Mouse (Mus musculus) thymus, postnatal 0 days (tissue): ENCODE data around the gene Prokr1. TPM values are rescaled to one million over a fixed set of nuclear protein-coding genes. Genes with fewer than 3 reads are reported as not detected.
A peak's percentile ranks its signal among the peaks of the same experiment; 100 is the strongest.
"Not testable (repeated sequence)": the region's sequence is repeated elsewhere in the genome, so short reads cannot be mapped to it uniquely, and the experiment has no call there.

Experiments
- DNase-seq: peaks from one replicate; pipeline ENCODE4 v3.0.0-alpha.2; 2015; ENCODE audit warnings: low spot score
- polyA plus RNA-seq: library from polyadenylated mRNA; unstranded; fragments of >200 nt; fragmentation: Nextera tagmentation; extraction: Ambion mirVana; gene quantifications from 2 replicates; pipeline ENCODE4 v1.2.1, GENCODE M21; 2015

Gene Prokr1
- 0.07 and 0.21 TPM in 2 replicates for polyA plus RNA-seq

GRCm38 (mm10) chr6:87590394-87591281 lies at the start of gene Prokr1:
TSS of gene Prokr1 (minus strand) at chr6:87590743.
- no peak for DNase-seq

GRCm38 (mm10) chr6:87638134-87638660 lies 47.7 kb upstream of the Prokr1 start:
- no peak for DNase-seq

- no peak for DNase-seq
These were observed 41.6 kb upstream of the Prokr1 start for GRCm38 (mm10) chr6:87632176-87632575.

- DNase-seq, result not testable (repeated sequence)
These were observed 38.4 kb upstream of the Prokr1 start for GRCm38 (mm10) chr6:87628936-87629335.

GRCm38 (mm10) chr6:87623151-87623550 lies 32.6 kb upstream of the Prokr1 start:
- DNase-seq, result no peak

GRCm38 (mm10) chr6:87621281-87621680 lies 30.7 kb upstream of the Prokr1 start:
- DNase-seq, result no peak

GRCm38 (mm10) chr6:87618021-87618420 lies 27.5 kb upstream of the Prokr1 start:
- DNase-seq, result no peak

- DNase-seq, result no peak
These were observed 25.1 kb upstream of the Prokr1 start for GRCm38 (mm10) chr6:87615696-87616083.

- peak; percentile 34 for DNase-seq
These were observed 24.5 kb upstream of the Prokr1 start for GRCm38 (mm10) chr6:87614794-87615695.

GRCm38 (mm10) chr6:87599825-87600224 lies 9.3 kb upstream of the Prokr1 start:
- DNase-seq, result no peak

- peak; percentile 50 for DNase-seq
These were observed 6.7 kb upstream of the Prokr1 start for GRCm38 (mm10) chr6:87597116-87597833.

- no peak for DNase-seq
These were observed 3.6 kb upstream of the Prokr1 start for GRCm38 (mm10) chr6:87594188-87594587.

- no peak for DNase-seq
These were observed 687 bp downstream of the Prokr1 start for GRCm38 (mm10) chr6:87589718-87590393.

- DNase-seq, result no peak
These were observed 6.6 kb downstream of the Prokr1 start for GRCm38 (mm10) chr6:87583991-87584390.

GRCm38 (mm10) chr6:87583183-87583611 lies 7.3 kb downstream of the Prokr1 start:
- no peak for DNase-seq

GRCm38 (mm10) chr6:87582456-87582855 lies 8.1 kb downstream of the Prokr1 start:
- DNase-seq, result no peak

- DNase-seq, result no peak
These were observed 9.0 kb downstream of the Prokr1 start for GRCm38 (mm10) chr6:87581581-87581980.

- DNase-seq, result no peak
These were observed 9.5 kb downstream of the Prokr1 start for GRCm38 (mm10) chr6:87581071-87581470.

GRCm38 (mm10) chr6:87578247-87578646 lies 12.3 kb downstream of the Prokr1 start:
- no peak for DNase-seq

- DNase-seq, result no peak
These were observed 13.8 kb downstream of the Prokr1 start for GRCm38 (mm10) chr6:87576648-87577330.
